Mouse (Mus musculus) lung, adult 2 months (tissue): Measurements from ENCODE around the gene Oaf.

ENCODE experiments used
- CTCF ChIP-seq: fragments of 200-500 bp; IDR thresholded peaks from 2 replicates; pipeline ENCODE4 v1.5.1; 2011; ENCODE audit warnings: mild to moderate bottlenecking, low read length, control low read depth; ENCODE audit not compliant: insufficient read depth
- POLR2A ChIP-seq: fragments of 200-500 bp; IDR thresholded peaks from 2 replicates; pipeline ENCODE4 v1.6.1; 2011; ENCODE audit warnings: low read depth, mild to moderate bottlenecking, control low read depth, low read length, borderline replicate concordance; ENCODE audit errors: extremely low read depth

GRCm38 (mm10) chr9:43263946-43264451, 24.3 kb upstream of the Oaf start:
- no peak for TF ChIP-seq POLR2A
- no peak for TF ChIP-seq CTCF
